Mouse (Mus musculus) CD4-positive, CD25-positive, alpha-beta regulatory T cell (primary cell): ENCODE results near the gene Saal1. TPM values are rescaled to one million over a fixed set of nuclear protein-coding genes. Genes with fewer than 3 reads are reported as not detected.

Source experiments
- polyA plus RNA-seq: library from polyadenylated mRNA; unstranded; fragments of 100-300 nt; shearing (Covaris generic); gene quantifications from one replicate; pipeline ENCODE4 v1.2.1, GENCODE M21; 2017

Gene Saal1
- polyA plus RNA-seq: 19.5 TPM

DNA sequence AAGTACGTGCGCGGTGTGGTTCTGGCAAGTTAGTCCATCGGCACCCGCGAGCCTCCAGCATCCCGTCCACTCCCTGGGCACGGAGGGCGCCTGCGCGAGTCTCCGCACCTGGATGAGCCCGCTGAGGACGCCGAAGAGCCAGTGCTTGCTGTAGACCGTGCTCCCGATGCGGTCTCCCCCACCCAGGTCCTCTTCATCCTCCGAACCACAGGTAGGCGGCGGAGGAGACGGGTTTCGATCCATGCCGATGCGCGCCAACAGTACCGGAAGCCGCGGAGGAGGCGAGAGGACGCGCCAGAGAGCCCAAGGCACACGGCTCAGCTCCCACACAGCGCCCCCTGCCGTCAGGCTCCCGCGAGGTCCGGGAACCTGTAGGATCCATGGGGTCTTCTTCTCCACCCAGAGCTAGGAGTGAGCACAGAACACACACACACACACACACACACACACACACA, at the start of gene Saal1:
Saal1 (minus strand) TSS at position 291 of the 455 bp plus-strand sequence.

DNA sequence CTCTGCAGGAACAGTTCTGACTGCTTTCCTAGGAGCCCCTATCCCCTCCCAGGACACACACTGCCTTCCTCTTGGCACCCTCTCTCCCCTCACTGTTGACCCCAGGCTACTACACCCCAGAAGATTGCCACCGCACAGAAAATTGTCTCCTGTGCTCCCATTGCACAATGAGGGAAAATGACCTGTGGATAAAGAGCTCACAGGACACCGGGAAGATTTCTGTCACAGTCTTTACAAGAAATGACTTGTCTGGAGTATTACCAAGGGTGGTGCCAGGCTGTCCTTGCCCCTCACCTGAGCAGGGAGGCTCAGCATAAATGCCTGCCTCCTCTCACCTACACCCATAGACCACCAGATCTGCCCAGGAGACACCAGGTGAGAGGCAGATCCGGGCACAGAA, 41.0 kb upstream of the Saal1 start, which contains the start of gene Saa2:
Saa2 (plus strand) TSS at position 301 of the 400 bp plus-strand sequence.

DNA sequence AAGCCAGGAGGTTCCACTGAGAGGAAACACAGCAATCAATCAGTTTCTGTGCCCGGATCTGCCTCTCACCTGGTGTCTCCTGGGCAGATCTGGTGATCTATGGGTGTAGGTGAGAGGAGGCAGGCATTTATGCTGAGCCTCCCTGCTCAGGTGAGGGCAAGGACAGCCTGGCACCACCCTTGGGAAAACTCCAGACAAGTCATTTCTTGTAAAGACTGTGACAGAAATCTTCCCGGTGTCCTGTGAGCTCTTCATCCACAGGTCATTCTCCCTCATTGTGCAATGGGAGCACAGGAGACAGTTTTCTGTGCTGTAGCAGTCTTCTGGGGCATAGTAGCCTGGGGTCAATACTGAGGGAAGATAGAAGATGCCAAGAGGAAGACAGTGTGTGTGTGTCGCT, 32.4 kb upstream of the Saal1 start, which contains the start of gene Saa1:
Saa1 (minus strand) TSS at position 101 of the 400 bp plus-strand sequence.

DNA sequence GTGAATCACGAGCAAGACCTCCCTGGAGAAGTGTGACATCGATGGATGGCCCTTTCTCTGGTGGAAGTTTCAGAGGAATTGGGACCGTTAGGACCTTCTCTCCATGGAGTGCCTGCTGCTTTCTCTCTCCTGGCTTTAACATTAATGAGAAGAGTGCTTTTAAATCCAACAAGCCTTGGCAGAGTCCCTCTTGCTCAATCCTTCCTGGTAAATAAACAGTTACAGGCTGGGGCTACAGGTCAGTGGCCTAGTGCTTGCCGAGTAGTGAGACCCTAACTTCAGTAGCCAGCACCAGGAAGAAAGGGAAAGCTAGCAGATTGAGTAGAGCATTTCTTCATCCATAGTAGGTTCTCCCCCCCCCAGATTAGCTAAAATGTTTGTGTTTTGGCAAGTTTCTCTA, 22.0 kb upstream of the Saal1 start, which contains the start of gene Saa4:
Saa4 (minus strand) TSS at position 146 of the 400 bp plus-strand sequence.

DNA sequence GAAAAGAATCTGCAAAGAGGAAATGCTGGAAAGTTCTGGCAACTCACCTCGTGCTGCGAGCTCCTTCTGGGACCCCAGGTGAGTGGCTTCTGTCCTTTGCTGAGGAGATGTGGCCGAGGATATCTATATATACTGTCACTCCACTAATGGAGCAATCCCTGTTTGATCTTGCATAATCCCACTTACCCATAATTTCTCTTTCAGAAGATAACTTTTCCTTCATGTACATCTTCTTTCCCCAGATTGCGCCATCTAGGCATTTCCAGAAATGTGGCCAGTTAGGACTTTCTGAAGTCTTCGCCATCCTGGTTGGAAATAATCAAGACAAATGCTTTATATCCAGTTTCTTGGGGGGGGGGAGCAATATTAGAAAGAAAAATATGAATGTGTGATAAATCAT, 5.1 kb upstream of the Saal1 start, which contains the start of gene Saa3:
Saa3 (minus strand) TSS at position 101 of the 400 bp plus-strand sequence.

DNA sequence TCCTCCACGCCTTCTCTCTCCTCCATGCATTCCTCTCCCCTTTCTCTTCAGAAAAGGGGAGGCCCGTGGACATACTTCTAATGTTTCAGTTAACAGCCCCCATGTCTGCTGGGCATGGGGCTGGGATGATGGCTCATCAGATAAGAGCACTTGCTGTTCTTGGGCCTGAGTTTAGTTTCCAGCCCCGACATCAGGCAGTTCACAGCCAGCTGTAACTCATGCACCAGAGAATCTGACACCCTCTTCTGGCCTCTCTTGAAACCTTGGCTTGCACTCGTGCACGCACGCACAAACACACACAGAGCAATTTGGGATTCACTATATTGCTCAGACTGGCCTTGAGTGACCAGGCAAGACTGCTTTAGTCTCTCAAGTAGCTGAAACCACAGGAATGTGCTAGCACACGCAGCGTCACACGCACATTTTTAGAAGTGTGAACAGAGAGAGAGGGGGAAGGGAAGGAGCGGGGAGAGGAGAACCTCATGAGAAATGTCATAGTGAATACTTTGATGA, 38.3 kb downstream of the Saal1 start, which contains the start of gene Tph1:
Tph1 (minus strand) TSS at position 378 of the 513 bp plus-strand sequence.

DNA sequence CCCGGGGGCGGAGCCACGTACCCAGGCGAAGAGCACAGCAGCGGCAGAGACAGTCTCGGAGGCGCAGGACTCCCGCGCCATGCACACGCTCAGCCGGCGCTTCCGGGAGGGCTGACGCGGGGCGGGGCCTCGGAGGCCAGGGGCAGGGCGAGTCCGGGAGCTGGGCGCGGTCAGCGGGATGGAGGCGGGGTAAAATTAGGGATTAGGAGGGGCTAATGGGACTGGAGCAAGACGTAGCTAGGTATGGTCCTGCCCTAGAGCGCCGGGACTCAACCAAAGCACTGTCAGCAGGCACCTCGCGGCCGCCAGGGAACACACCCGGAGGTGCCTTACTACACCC, 70.8 kb downstream of the Saal1 start, which contains the start of gene Sergef:
Sergef (minus strand) TSS at position 116 of the 340 bp plus-strand sequence.

Other genes with a start within 250 kb of the Saal1 start
- 20.2 TPM for gene Sergef, start 70.9 kb downstream of the Saal1 start, polyA plus RNA-seq
- gene Tph1, start 38.1 kb downstream of the Saal1 start, polyA plus RNA-seq: 1.0 TPM
- 0.08 TPM for gene Saa3, start 5.0 kb upstream of the Saal1 start, polyA plus RNA-seq
- gene Saa4, start 21.9 kb upstream of the Saal1 start, polyA plus RNA-seq: not detected
- gene Saa1, start 32.3 kb upstream of the Saal1 start, polyA plus RNA-seq: not detected
- gene Saa2, start 41.1 kb upstream of the Saal1 start, polyA plus RNA-seq: not detected
- 33.8 TPM for gene Hps5, start 85.4 kb upstream of the Saal1 start, polyA plus RNA-seq
- 52.1 TPM for gene Gtf2h1, start 85.4 kb upstream of the Saal1 start, polyA plus RNA-seq
- gene Ldha, start 130.8 kb upstream of the Saal1 start, polyA plus RNA-seq: 1,105 TPM
- not detected for gene Ldhc, start 150.5 kb upstream of the Saal1 start, polyA plus RNA-seq
- gene Tsg101, start 209.3 kb upstream of the Saal1 start, polyA plus RNA-seq: 140 TPM
- gene Uevld, start 247.8 kb upstream of the Saal1 start, polyA plus RNA-seq: 6.9 TPM